Mouse (Mus musculus): Measurements from ENCODE around the gene Zc3h7b. TPM values are rescaled to one million over a fixed set of nuclear protein-coding genes. Genes with fewer than 3 reads are reported as not detected.

The Zc3h7b gene
- polyA plus RNA-seq, 1 experiment from 2014 or later: 11.7 TPM

GRCm38 (mm10) chr15:81813986-81814705 lies 69.3 kb downstream of the Zc3h7b start:
- H3K36me3 ChIP-seq (ENCODE audit: control insufficient read depth, insufficient read depth, low read length): peaks cover 10% of the 10 kb centered on the region
- no peaks in the 10 kb centered on the region for H3K9me3 ChIP-seq (ENCODE audit: control insufficient read depth, low read length)
- H3K4me1 ChIP-seq (ENCODE audit: control insufficient read depth, insufficient read depth, low read length): peaks cover 18% of the 10 kb centered on the region
- H3K27ac ChIP-seq (ENCODE audit: low read length): 0 out of 2 replicates have a peak overlapping the region, but pooled peaks have one; percentile 14
- H3K4me3 ChIP-seq (ENCODE audit: low read length): no peak overlapping the region
- no peak for ATAC-seq
- no peak overlapping the region for H3K4me2 ChIP-seq (ENCODE audit: low read depth, low read length)
- H3K27me3 ChIP-seq (replicated peaks; ENCODE audit: control insufficient read depth, insufficient read depth, low read length): no peaks in the 10 kb centered on the region
- 80% methylated on average over 5 of the region's 5 CpGs for WGBS
- no peak overlapping the region for H3K9ac ChIP-seq (ENCODE audit: low read depth, low read length)

- ATAC-seq: no peak
- 89% methylated on average over 12 of the region's 12 CpGs for WGBS
- Histone ChIP-seq H3K36me3 (ENCODE audit: control insufficient read depth, insufficient read depth, low read length) (peaks cover 10% of the 10 kb centered on the region), H3K9ac (ENCODE audit: low read depth, low read length) (no peak overlapping the region), H3K4me3 (ENCODE audit: low read length) (no peak overlapping the region), H3K27ac (ENCODE audit: low read length) (no peak overlapping the region), H3K4me2 (ENCODE audit: low read depth, low read length) (no peak overlapping the region), H3K9me3 (ENCODE audit: control insufficient read depth, low read length) (no peaks in the 10 kb centered on the region), H3K27me3 (replicated peaks; ENCODE audit: control insufficient read depth, insufficient read depth, low read length) (no peaks in the 10 kb centered on the region), H3K4me1 (ENCODE audit: control insufficient read depth, insufficient read depth, low read length) (peaks cover 12% of the 10 kb centered on the region)
Measured at GRCm38 (mm10) chr15:81814716-81815370, 70.0 kb downstream of the Zc3h7b start.

- H3K9ac ChIP-seq (ENCODE audit: low read depth, low read length): no peak overlapping the region
Measured at GRCm38 (mm10) chr15:81818404-81818803, 73.5 kb downstream of the Zc3h7b start.

GRCm38 (mm10) chr15:81822631-81823030 lies 77.8 kb downstream of the Zc3h7b start:
- no peak overlapping the region for H3K9ac ChIP-seq (ENCODE audit: low read depth, low read length)

More at GRCm38 (mm10) chr15:81818404-81818803, 73.5 kb downstream of the Zc3h7b start:
- Histone ChIP-seq H3K4me1 (ENCODE audit: control insufficient read depth, insufficient read depth, low read length) (no peaks in the 10 kb centered on the region), H3K4me3 (ENCODE audit: low read length) (no peak overlapping the region), H3K27me3 (replicated peaks; ENCODE audit: control insufficient read depth, insufficient read depth, low read length) (no peaks in the 10 kb centered on the region), H3K4me2 (ENCODE audit: low read depth, low read length) (no peak overlapping the region), H3K36me3 (ENCODE audit: control insufficient read depth, insufficient read depth, low read length) (peaks cover 13% of the 10 kb centered on the region), H3K27ac (ENCODE audit: low read length) (no peak overlapping the region), H3K9me3 (ENCODE audit: control insufficient read depth, low read length) (no peaks in the 10 kb centered on the region)
- ATAC-seq: no peak
- WGBS: 87% methylated on average over 3 of the region's 3 CpGs

GRCm38 (mm10) chr15:81824832-81825231 lies 80.0 kb downstream of the Zc3h7b start:
- H3K27me3 ChIP-seq (replicated peaks; ENCODE audit: control insufficient read depth, insufficient read depth, low read length): no peaks in the 10 kb centered on the region
- no peak overlapping the region for H3K27ac ChIP-seq (ENCODE audit: low read length)
- ATAC-seq: no peak
- WGBS: 69% methylated on average over 3 of the region's 3 CpGs
- no peak overlapping the region for H3K4me2 ChIP-seq (ENCODE audit: low read depth, low read length)
- H3K9me3 ChIP-seq (ENCODE audit: control insufficient read depth, low read length): no peaks in the 10 kb centered on the region
- H3K9ac ChIP-seq (ENCODE audit: low read depth, low read length): no peak overlapping the region
- H3K4me3 ChIP-seq (ENCODE audit: low read length): no peak overlapping the region
- H3K4me1 ChIP-seq (ENCODE audit: control insufficient read depth, insufficient read depth, low read length): no peaks in the 10 kb centered on the region
- 0 out of 2 replicates have a peak, but pooled peaks cover 3% of the 10 kb centered on the region for H3K36me3 ChIP-seq (ENCODE audit: control insufficient read depth, insufficient read depth, low read length)

More at GRCm38 (mm10) chr15:81822631-81823030, 77.8 kb downstream of the Zc3h7b start:
- H3K27ac ChIP-seq (ENCODE audit: low read length): no peak overlapping the region
- H3K36me3 ChIP-seq (ENCODE audit: control insufficient read depth, insufficient read depth, low read length): 0 out of 2 replicates have a peak, but pooled peaks cover 3% of the 10 kb centered on the region
- no peak overlapping the region for H3K4me3 ChIP-seq (ENCODE audit: low read length)
- H3K27me3 ChIP-seq (replicated peaks; ENCODE audit: control insufficient read depth, insufficient read depth, low read length): no peaks in the 10 kb centered on the region
- no peak overlapping the region for H3K4me2 ChIP-seq (ENCODE audit: low read depth, low read length)
- 80% methylated on average over 3 of the region's 3 CpGs for WGBS
- no peaks in the 10 kb centered on the region for H3K9me3 ChIP-seq (ENCODE audit: control insufficient read depth, low read length)
- no peak for ATAC-seq
- H3K4me1 ChIP-seq (ENCODE audit: control insufficient read depth, insufficient read depth, low read length): no peaks in the 10 kb centered on the region

GRCm38 (mm10) chr15:81828426-81829207 lies 83.8 kb downstream of the Zc3h7b start:
- Histone ChIP-seq H3K4me2 (ENCODE audit: low read depth, low read length) (no peak overlapping the region), H3K9me3 (ENCODE audit: control insufficient read depth, low read length) (no peaks in the 10 kb centered on the region), H3K4me1 (ENCODE audit: control insufficient read depth, insufficient read depth, low read length) (peaks cover 7% of the 10 kb centered on the region; the same call in 1 of the 2 replicates), H3K27me3 (replicated peaks; ENCODE audit: control insufficient read depth, insufficient read depth, low read length) (no peaks in the 10 kb centered on the region), H3K27ac (ENCODE audit: low read length) (no peak overlapping the region), H3K36me3 (ENCODE audit: control insufficient read depth, insufficient read depth, low read length) (no peaks in the 10 kb centered on the region), H3K9ac (ENCODE audit: low read depth, low read length) (no peak overlapping the region), H3K4me3 (ENCODE audit: low read length) (no peak overlapping the region)
- 87% methylated on average over 7 of the region's 7 CpGs for WGBS
- ATAC-seq: no peak

- ATAC-seq: no peak
- Histone ChIP-seq H3K4me1 (ENCODE audit: control insufficient read depth, insufficient read depth, low read length) (peaks cover 7% of the 10 kb centered on the region; the same call in 1 of the 2 replicates), H3K27ac (ENCODE audit: low read length) (no peak overlapping the region), H3K4me3 (ENCODE audit: low read length) (no peak overlapping the region), H3K36me3 (ENCODE audit: control insufficient read depth, insufficient read depth, low read length) (no peaks in the 10 kb centered on the region), H3K9ac (ENCODE audit: low read depth, low read length) (no peak overlapping the region), H3K27me3 (replicated peaks; ENCODE audit: control insufficient read depth, insufficient read depth, low read length) (no peaks in the 10 kb centered on the region), H3K4me2 (ENCODE audit: low read depth, low read length) (no peak overlapping the region), H3K9me3 (ENCODE audit: control insufficient read depth, low read length) (no peaks in the 10 kb centered on the region)
- 62% methylated on average over 2 of the region's 2 CpGs for WGBS
Measured at GRCm38 (mm10) chr15:81829208-81829580, 84.3 kb downstream of the Zc3h7b start.

- Histone ChIP-seq H3K36me3 (ENCODE audit: control insufficient read depth, insufficient read depth, low read length) (no peaks in the 10 kb centered on the region), H3K4me1 (ENCODE audit: control insufficient read depth, insufficient read depth, low read length) (peaks cover 11% of the 10 kb centered on the region), H3K9me3 (ENCODE audit: control insufficient read depth, low read length) (no peaks in the 10 kb centered on the region), H3K4me3 (ENCODE audit: low read length) (no peak overlapping the region), H3K9ac (ENCODE audit: low read depth, low read length) (peak overlapping the region; percentile 50; the same call in 1 of the 2 replicates), H3K4me2 (ENCODE audit: low read depth, low read length) (no peak overlapping the region), H3K27ac (ENCODE audit: low read length) (no peak overlapping the region), H3K27me3 (replicated peaks; ENCODE audit: control insufficient read depth, insufficient read depth, low read length) (no peaks in the 10 kb centered on the region)
- WGBS: 78% methylated on average over 4 of the region's 4 CpGs
- ATAC-seq: no peak
Measured at GRCm38 (mm10) chr15:81830530-81830929, 85.7 kb downstream of the Zc3h7b start.

All from intestine, embryonic 16.5 days (tissue).